Mouse (Mus musculus): Measurements from ENCODE around the gene Zfp78.

Zfp78 gene

DNA sequence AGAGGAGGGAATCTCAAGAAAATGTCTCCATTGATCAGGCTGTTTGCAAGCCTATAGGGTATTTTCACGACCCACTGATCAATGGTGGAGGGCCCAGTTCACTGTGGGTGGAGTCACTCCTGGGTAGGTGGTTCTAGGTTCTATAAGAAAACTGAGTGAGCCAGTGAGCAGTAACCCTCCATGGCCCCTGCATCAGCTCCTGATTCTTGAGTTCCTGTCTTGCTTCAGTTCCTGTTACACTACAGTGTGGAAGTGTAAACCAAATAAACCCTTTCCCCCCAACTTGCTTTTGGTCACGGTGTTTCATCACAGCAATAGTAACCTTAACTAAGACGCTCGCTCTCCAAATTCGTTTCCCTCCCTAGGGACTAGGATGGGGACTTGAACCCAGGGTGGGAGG is 25.9 kb downstream of the Zfp78 start:
- no peak for DNase-seq (ENCODE audit: low spot score in 2 of 2)

DNA sequence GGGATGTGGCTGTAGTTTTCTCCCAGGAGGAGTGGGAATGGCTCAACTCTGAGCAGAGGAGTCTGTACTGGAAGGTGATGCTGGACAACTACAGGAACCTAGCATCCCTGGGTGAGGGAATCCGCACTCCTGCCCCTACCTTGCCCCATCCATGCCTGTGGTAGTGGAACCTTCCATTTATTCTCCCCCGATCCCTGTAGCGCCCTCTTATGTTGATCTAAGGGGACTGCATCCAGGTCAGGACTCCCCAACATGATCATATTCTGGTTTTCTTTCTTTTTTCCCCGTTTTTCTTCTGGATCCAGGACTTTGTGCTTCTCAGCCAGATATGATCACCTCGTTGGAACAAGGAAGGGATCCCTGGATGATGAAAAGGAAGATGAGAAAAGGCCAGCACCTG is 26.4 kb downstream of the Zfp78 start:
- DNase-seq (ENCODE audit: low spot score in 2 of 2), result no peak

GRCm38 (mm10) chr7:6397996-6398975 is 35.2 kb downstream of the Zfp78 start, which contains the start of gene Smim17:
Gene Smim17, plus strand, starts transcription at chr7:6398715.
- peak in 1 of 2 experiments; percentile 56 for DNase-seq (ENCODE audit: low spot score in 2 of 2)

DNA sequence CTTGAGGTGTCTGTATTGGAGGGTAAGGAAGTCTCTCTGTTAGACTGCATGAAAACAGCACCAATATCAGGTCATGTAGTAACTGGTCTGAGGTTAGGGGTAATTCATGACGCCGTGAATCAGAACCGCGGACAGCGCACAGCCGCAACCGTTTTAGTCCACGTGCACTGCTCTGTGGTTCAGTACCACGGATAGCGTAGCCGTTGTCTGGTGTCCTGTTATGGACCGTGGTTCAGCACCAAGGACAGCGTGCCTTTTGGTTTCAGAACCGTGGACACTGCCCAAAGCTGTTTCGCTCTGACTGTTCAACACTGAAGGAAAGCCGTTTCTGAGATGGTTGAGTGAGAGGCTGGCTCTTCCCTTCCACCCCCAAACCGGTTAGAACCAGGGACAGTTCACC is 47.0 kb downstream of the Zfp78 start, which contains the start of gene Gm20715:
Gene Gm20715, plus strand, starts transcription at position 235 of the 400 bp plus-strand sequence.
- DNase-seq (ENCODE audit: low spot score in 2 of 2), result peak; percentile 64 to 72

GRCm38 (mm10) chr7:6414626-6415441 is 51.8 kb downstream of the Zfp78 start:
- DNase-seq (ENCODE audit: low spot score in 2 of 2), result peak; percentile 26 to 43

DNA sequence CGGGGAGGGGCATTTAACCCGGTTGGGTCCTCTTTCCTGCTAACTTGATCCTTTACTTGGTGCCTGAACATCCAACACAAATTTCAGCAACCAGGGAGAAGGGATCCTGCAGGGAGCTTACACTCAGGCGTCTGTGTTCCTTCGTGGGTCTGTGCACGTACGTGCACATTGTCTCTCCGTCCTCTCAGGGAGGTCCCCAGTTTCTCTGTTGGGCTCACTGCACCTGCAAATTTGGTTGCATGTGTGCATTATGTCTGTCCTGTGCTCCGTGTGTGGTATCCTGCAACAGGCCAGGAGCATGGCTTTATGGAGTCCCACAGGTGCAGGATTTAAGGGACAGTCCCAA is 52.3 kb downstream of the Zfp78 start:
- no peak for DNase-seq (ENCODE audit: low spot score in 2 of 2)

- DNase-seq (ENCODE audit: low spot score in 2 of 2), result no peak
Observed at GRCm38 (mm10) chr7:6419894-6420293, 56.8 kb downstream of the Zfp78 start.

- DNase-seq (ENCODE audit: low spot score in 2 of 2), result no peak
Observed at GRCm38 (mm10) chr7:6429381-6429780, 66.3 kb downstream of the Zfp78 start.

DNA sequence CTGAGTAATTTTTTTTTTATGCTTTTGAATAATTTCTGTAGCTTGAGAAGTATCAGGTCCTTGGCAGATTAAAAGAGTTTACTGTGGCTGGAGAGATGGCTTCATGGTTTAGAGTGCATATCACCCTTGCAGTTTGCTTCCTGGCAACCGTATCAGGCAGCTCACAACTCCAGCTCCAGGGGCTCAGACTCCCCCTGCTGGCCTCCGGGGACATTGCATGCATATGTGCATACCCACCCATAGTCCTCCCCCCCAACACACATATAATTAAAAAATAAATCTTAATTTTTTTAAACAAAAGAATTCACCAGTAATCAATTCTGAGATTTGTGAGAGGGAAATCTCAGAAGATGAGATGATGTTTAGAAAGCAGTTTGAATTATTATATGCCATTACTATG is 67.3 kb downstream of the Zfp78 start:
- no peak for DNase-seq (ENCODE audit: low spot score in 2 of 2)
